Mouse (Mus musculus) cerebellum, adult 2 months (tissue): ENCODE data around the gene Gimap5. TPM values are rescaled to one million over a fixed set of nuclear protein-coding genes. Genes with fewer than 3 reads are reported as not detected.

Source experiments
- DNase-seq, 2 experiments: peaks; one replicate each; pipeline ENCODE4 v3.0.0; 2021
- H3K27ac ChIP-seq: fragments of 200-500 bp; 2 replicates; pipeline ENCODE4 v1.5.1; 2012; ENCODE audit warnings: low read length, control low read depth, inconsistent platforms; ENCODE audit not compliant: insufficient read depth
- H3K27me3 ChIP-seq: fragments of 200-500 bp; 2 replicates; pipeline ENCODE4 v1.6.1; 2012; ENCODE audit warnings: inconsistent platforms, mild to moderate bottlenecking, low read length, moderate library complexity; ENCODE audit not compliant: control insufficient read depth, insufficient read depth
- H3K4me1 ChIP-seq: fragments of 200-500 bp; 2 replicates; pipeline ENCODE4 v1.6.1; 2011; ENCODE audit warnings: low read length; ENCODE audit not compliant: control insufficient read depth, insufficient read depth
- H3K4me3 ChIP-seq: fragments of 200-500 bp; replicated peaks from 2 replicates; pipeline ENCODE3; 2011; ENCODE audit warnings: mild to moderate bottlenecking, low read depth, low read length, control low read depth; ENCODE audit not compliant: insufficient read depth
- CTCF ChIP-seq: fragments of 200-500 bp; IDR thresholded peaks from 2 replicates; pipeline ENCODE4 v1.5.1; 2011; ENCODE audit warnings: low read depth, mild to moderate bottlenecking, control low read depth, low read length, moderate library complexity, borderline replicate concordance; ENCODE audit not compliant: insufficient read depth
- POLR2A ChIP-seq: fragments of 200-500 bp; IDR thresholded peaks from 2 replicates; pipeline ENCODE4 v1.6.1; 2011; ENCODE audit warnings: low read length, control low read depth, borderline replicate concordance; ENCODE audit not compliant: insufficient read depth
- WGBS: fragments of 180-500 bp; shearing (Covaris S2); methylation state at CpG from one replicate; pipeline ENCODE4 v1.1.7; 2018; 5-methylcytosine and 5-hydroxymethylcytosine counted together
- polyA plus RNA-seq: library from polyadenylated mRNA; depleted of rRNA; stranded (reverse); fragments of >200 nt; gene quantifications from 2 replicates; pipeline ENCODE4 v1.2.3, GENCODE M21; 2012

Gimap5 gene
- polyA plus RNA-seq, 1 experiment = 0.57 TPM

- no peak for DNase-seq
- WGBS = 84% methylated on average over 5 of the region's 5 CpGs
- no peaks in the 10 kb centered on the region for H3K27me3 ChIP-seq
- no peak overlapping the region for H3K27ac ChIP-seq
- TF ChIP-seq POLR2A = no peak
- no peak for TF ChIP-seq CTCF
- H3K4me3 ChIP-seq = no peak overlapping the region
- no peaks in the 10 kb centered on the region for H3K4me1 ChIP-seq
These were observed 18.2 kb upstream of the Gimap5 start for GRCm38 (mm10) chr6:48727761-48728160.

DNA sequence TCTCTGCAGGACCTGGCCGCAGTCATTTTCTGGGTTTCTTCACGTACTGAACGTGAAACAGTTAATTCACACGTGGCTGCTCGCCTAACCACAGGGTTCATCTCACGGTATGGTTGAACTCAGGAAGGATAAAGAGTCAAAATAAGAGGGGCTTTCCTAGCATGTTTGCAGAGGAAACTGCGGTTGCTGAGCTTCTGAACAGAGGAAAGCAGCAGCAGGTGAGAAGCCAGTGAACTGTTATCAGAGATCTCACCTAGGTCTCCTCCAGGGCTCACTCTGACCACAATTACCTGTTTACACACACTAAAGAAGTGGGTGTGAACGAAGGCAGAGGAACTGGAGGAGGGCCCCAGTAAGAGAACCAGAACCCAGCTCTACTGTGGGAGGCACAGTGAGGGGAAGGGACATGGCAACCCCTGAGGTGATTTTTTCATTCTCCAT, 13.1 kb upstream of the Gimap5 start:
- no peak overlapping the region for H3K4me3 ChIP-seq
- WGBS = 43% methylated on average over 8 of the region's 8 CpGs
- no peak for DNase-seq
- H3K27ac ChIP-seq = no peak overlapping the region
- no peaks in the 10 kb centered on the region for H3K27me3 ChIP-seq
- TF ChIP-seq POLR2A (no peak), CTCF (no peak)
- H3K4me1 ChIP-seq = no peaks in the 10 kb centered on the region

- Histone ChIP-seq H3K27ac (no peak overlapping the region), H3K4me1 (no peaks in the 10 kb centered on the region), H3K4me3 (no peak overlapping the region), H3K27me3 (no peaks in the 10 kb centered on the region)
- WGBS = 89% methylated on average over 1 of the region's 1 CpGs
- no peak for TF ChIP-seq CTCF
- no peak for TF ChIP-seq POLR2A
- no peak for DNase-seq
These were observed 12.3 kb upstream of the Gimap5 start for GRCm38 (mm10) chr6:48733660-48734059.

DNA sequence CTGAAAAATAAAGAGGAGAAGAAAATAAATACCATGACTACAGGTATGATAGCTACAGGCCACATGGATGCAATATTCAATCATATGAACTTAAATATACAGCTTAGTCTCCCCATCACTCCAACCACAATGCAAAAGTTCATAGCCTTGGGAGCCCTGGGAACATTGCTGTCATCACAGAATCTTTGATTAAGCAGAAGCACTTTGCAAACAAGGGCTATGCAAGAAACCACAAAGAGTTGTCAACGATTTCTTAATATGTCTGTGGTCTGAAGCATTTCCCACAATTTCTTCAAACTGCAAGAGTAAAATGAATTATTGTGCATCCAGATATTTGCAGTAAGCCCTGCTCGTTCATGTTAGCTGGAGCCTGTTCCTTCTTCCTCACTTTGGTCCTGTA, 8.9 kb upstream of the Gimap5 start:
- Histone ChIP-seq H3K27ac (no peak overlapping the region), H3K27me3 (no peaks in the 10 kb centered on the region), H3K4me3 (no peak overlapping the region), H3K4me1 (no peaks in the 10 kb centered on the region)
- DNase-seq = no peak
- 88% methylated on average over 2 of the region's 2 CpGs for WGBS
- TF ChIP-seq POLR2A = no peak
- TF ChIP-seq CTCF = no peak

DNA sequence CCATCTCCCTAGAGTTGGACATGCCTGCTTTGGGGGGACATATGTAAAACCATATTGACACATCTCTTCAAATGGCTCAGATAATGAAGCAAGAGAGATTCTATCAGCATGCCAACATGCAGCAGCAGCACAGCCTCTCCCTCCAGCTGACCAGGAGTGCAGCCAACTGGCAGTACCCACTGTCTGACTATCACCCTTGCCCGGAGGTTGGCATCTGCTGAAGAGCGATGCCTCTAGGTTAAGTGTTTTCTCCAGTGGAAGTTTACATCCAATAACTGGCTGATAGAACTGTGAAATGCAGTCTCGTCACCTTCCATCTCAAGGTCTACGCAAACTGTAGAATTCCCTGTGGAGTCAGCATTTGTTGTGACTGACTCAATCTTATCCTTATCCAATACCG, 8.3 kb upstream of the Gimap5 start:
- 41% methylated on average over 5 of the region's 5 CpGs for WGBS
- TF ChIP-seq POLR2A (no peak), CTCF (no peak)
- Histone ChIP-seq H3K27me3 (no peaks in the 10 kb centered on the region), H3K4me1 (peaks cover under 1% of the 10 kb centered on the region; the same call in 1 of the 2 replicates), H3K27ac (no peak overlapping the region), H3K4me3 (no peak overlapping the region)
- no peak for DNase-seq

- H3K27ac ChIP-seq = no peak within 1 kb of the TSS
- peaks cover 4% of the 10 kb centered on the region; the same call in 1 of the 2 replicates for H3K4me1 ChIP-seq
- no peaks in the 10 kb centered on the region for H3K27me3 ChIP-seq
- peak within 1 kb of the TSS; percentile 33 for H3K4me3 ChIP-seq
- WGBS = 81% methylated on average over 15 of the region's 15 CpGs
- no peak for DNase-seq
- no peak for TF ChIP-seq CTCF
- TF ChIP-seq POLR2A = no peak
These were observed 6.8 kb upstream of the Gimap5 start, which contains the start of gene Gimap1 for GRCm38 (mm10) chr6:48738961-48739779. Gene Gimap1 (plus strand): TSS chr6:48739054.

- peaks cover 4% of the 10 kb centered on the region; the same call in 1 of the 2 replicates for H3K4me1 ChIP-seq
- no peak for DNase-seq
- H3K4me3 ChIP-seq = no peak overlapping the region
- WGBS = 87% methylated on average over 3 of the region's 3 CpGs
- TF ChIP-seq CTCF (no peak), POLR2A (no peak)
- no peaks in the 10 kb centered on the region for H3K27me3 ChIP-seq
- no peak overlapping the region for H3K27ac ChIP-seq
These were observed 6.3 kb upstream of the Gimap5 start for GRCm38 (mm10) chr6:48739780-48740055.

GRCm38 (mm10) chr6:48740501-48741169, 5.4 kb upstream of the Gimap5 start:
- H3K27ac ChIP-seq = no peak overlapping the region
- H3K4me3 ChIP-seq = no peak overlapping the region
- H3K4me1 ChIP-seq = peaks cover 4% of the 10 kb centered on the region; the same call in 1 of the 2 replicates
- 83% methylated on average over 3 of the region's 3 CpGs for WGBS
- no peak for DNase-seq
- no peak for TF ChIP-seq CTCF
- TF ChIP-seq POLR2A = no peak
- H3K27me3 ChIP-seq = no peaks in the 10 kb centered on the region
